Mouse (Mus musculus) kidney, postnatal 0 days (tissue): ENCODE measurements around the gene Praf2. TPM values are rescaled to one million over a fixed set of nuclear protein-coding genes. Genes with fewer than 3 reads are reported as not detected.
"Not testable (repeated sequence)": the region's sequence is repeated elsewhere in the genome, so short reads cannot be mapped to it uniquely, and the experiment has no call there.

Experiments used
- ATAC-seq: fragments of 200-750 bp; cut with Nextera tagmentation; replicated peaks from 2 replicates; pipeline ENCODE4 v1.8.0; 2017; ENCODE audit warnings: low read depth, moderate number of reproducible peaks, moderate TSS enrichment, moderate library complexity; ENCODE audit not compliant: low FRiP score
- DNase-seq: peaks from one replicate; pipeline ENCODE4 v3.0.0-alpha.2; 2016; ENCODE audit warnings: low spot score
- H3K27ac ChIP-seq: fragments of 300-500 bp; sonication (generic); 2 replicates; pipeline ENCODE4 v1.5.1; 2014; ENCODE audit warnings: mild to moderate bottlenecking
- H3K27me3 ChIP-seq: fragments of 300-500 bp; sonication (generic); 2 replicates; pipeline ENCODE4 v1.6.1; 2014; ENCODE audit warnings: low read length, mixed read lengths; ENCODE audit not compliant: insufficient read depth
- H3K36me3 ChIP-seq: fragments of 300-500 bp; sonication (generic); 2 replicates; pipeline ENCODE4 v1.6.1; 2014; ENCODE audit warnings: low read length, mixed read lengths; ENCODE audit not compliant: insufficient read depth
- H3K4me1 ChIP-seq: fragments of 300-500 bp; sonication (generic); replicated peaks from 2 replicates; pipeline ENCODE4 v1.6.1; 2014; ENCODE audit warnings: antibody characterized with exemption, low read length, mixed read lengths; ENCODE audit not compliant: insufficient read depth
- H3K4me2 ChIP-seq: fragments of 300-500 bp; sonication (generic); 2 replicates; pipeline ENCODE4 v1.6.1; 2014; ENCODE audit warnings: mild to moderate bottlenecking, low read length, moderate library complexity, mixed read lengths
- H3K4me3 ChIP-seq: fragments of 300-500 bp; sonication (generic); replicated peaks from 2 replicates; pipeline ENCODE4 v1.5.1; 2014; ENCODE audit warnings: low read depth, low read length
- H3K9ac ChIP-seq: fragments of 300-500 bp; sonication (generic); 2 replicates; pipeline ENCODE4 v1.6.1; 2014; ENCODE audit warnings: low read depth, low read length
- H3K9me3 ChIP-seq: fragments of 300-500 bp; sonication (generic); replicated peaks from 2 replicates; pipeline ENCODE4 v1.6.1; 2016; ENCODE audit warnings: low read length, inconsistent platforms, mixed read lengths
- CTCF ChIP-seq: IDR thresholded peaks from 2 replicates; pipeline ENCODE4 v1.5.1; 2016; ENCODE audit warnings: antibody characterized with exemption, low read depth, mild to moderate bottlenecking, moderate library complexity
- WGBS: fragments of 180-500 bp; shearing (Covaris S2); extraction: QIAGEN DNeasy Blood & Tissue Kit; methylation state at CpG from one replicate; pipeline ENCODE4 v1.1.7; 2014; 5-methylcytosine and 5-hydroxymethylcytosine counted together
- polyA plus RNA-seq: library from polyadenylated mRNA; unstranded; fragments of >200 nt; fragmentation: Nextera tagmentation; extraction: Ambion mirVana; gene quantifications from 2 replicates; pipeline ENCODE4 v1.2.1, GENCODE M21; 2015

Gene Praf2
- polyA plus RNA-seq, 1 experiment from 2014 or later = 40.9 TPM

- no peak overlapping the region for H3K27ac ChIP-seq
- DNase-seq (no peak), ATAC-seq (no peak)
- no peaks in the 10 kb centered on the region for H3K36me3 ChIP-seq
- no peak overlapping the region for H3K4me3 ChIP-seq
- H3K4me1 ChIP-seq = no peaks in the 10 kb centered on the region
- no peaks in the 10 kb centered on the region for H3K9me3 ChIP-seq
- no peak overlapping the region for H3K9ac ChIP-seq
- no peak overlapping the region for H3K4me2 ChIP-seq
- WGBS = 66% methylated on average over 5 of the region's 5 CpGs
- TF ChIP-seq CTCF = peak; percentile 42; the same call in 1 of the 2 replicates
- no peaks in the 10 kb centered on the region for H3K27me3 ChIP-seq
These were observed 15.2 kb downstream of the Praf2 start for GRCm38 (mm10) chrX:7743470-7743869.

GRCm38 (mm10) chrX:7744940-7745339, 16.7 kb downstream of the Praf2 start:
- no peak overlapping the region for H3K9ac ChIP-seq
- H3K4me3 ChIP-seq = no peak overlapping the region
- ATAC-seq (no peak), DNase-seq (no peak)
- H3K36me3 ChIP-seq = no peaks in the 10 kb centered on the region
- no peaks in the 10 kb centered on the region for H3K4me1 ChIP-seq
- no peaks in the 10 kb centered on the region for H3K9me3 ChIP-seq
- no peak for TF ChIP-seq CTCF
- H3K27ac ChIP-seq = no peak overlapping the region
- H3K4me2 ChIP-seq = no peak overlapping the region
- H3K27me3 ChIP-seq = no peaks in the 10 kb centered on the region
- WGBS = 47% methylated on average over 1 of the region's 1 CpGs

- Histone ChIP-seq H3K27me3 (no peaks in the 10 kb centered on the region), H3K9ac (no peak overlapping the region), H3K4me3 (no peak overlapping the region), H3K4me1 (no peaks in the 10 kb centered on the region), H3K4me2 (no peak overlapping the region), H3K36me3 (no peaks in the 10 kb centered on the region), H3K9me3 (no peaks in the 10 kb centered on the region), H3K27ac (no peak overlapping the region)
- 89% methylated on average over 8 of the region's 8 CpGs for WGBS
- no peak for TF ChIP-seq CTCF
- no peak for DNase-seq
- no peak for ATAC-seq
These were observed 17.2 kb downstream of the Praf2 start for GRCm38 (mm10) chrX:7745429-7745828.

- H3K4me1 ChIP-seq = no peaks in the 10 kb centered on the region
- H3K4me3 ChIP-seq = peak within 1 kb of the TSS; percentile 64
- H3K9me3 ChIP-seq = no peaks in the 10 kb centered on the region
- H3K36me3 ChIP-seq = no peaks in the 10 kb centered on the region
- H3K9ac ChIP-seq = peak within 1 kb of the TSS; percentile 69
- no peak within 1 kb of the TSS for H3K27ac ChIP-seq
- H3K27me3 ChIP-seq = no peaks in the 10 kb centered on the region
- ATAC-seq (peak; percentile 63), DNase-seq (peak; percentile 77)
- 14% methylated on average over 45 of the region's 56 CpGs for WGBS
- no peak for TF ChIP-seq CTCF
- peak within 1 kb of the TSS; percentile 59 for H3K4me2 ChIP-seq
These were observed 22.3 kb downstream of the Praf2 start, which contains the start of gene Ccdc120 for GRCm38 (mm10) chrX:7750432-7751116. TSS of gene Ccdc120 (minus strand) at chrX:7750905.

- not testable (repeated sequence) for ATAC-seq, H3K36me3 ChIP-seq, H3K27me3 ChIP-seq, H3K9ac ChIP-seq, H3K4me2 ChIP-seq, H3K27ac ChIP-seq, DNase-seq, H3K4me3 ChIP-seq, H3K4me1 ChIP-seq, H3K9me3 ChIP-seq
- peak; percentile 54 for TF ChIP-seq CTCF
- 25% methylated on average over 3 of the region's 3 CpGs for WGBS
These were observed 25.4 kb downstream of the Praf2 start for GRCm38 (mm10) chrX:7753627-7754026.

- no peaks in the 10 kb centered on the region for H3K9me3 ChIP-seq
- peak; percentile 98 for ATAC-seq
- peak within 1 kb of the TSS; percentile 69 for H3K4me3 ChIP-seq
- no peaks in the 10 kb centered on the region for H3K27me3 ChIP-seq
- peak within 1 kb of the TSS; percentile 82 for H3K27ac ChIP-seq
- WGBS = 33% methylated on average over 34 of the region's 38 CpGs
- peak within 1 kb of the TSS; percentile 78 for H3K9ac ChIP-seq
- H3K4me2 ChIP-seq = peak within 1 kb of the TSS; percentile 67
- DNase-seq = peak; percentile 97
- no peak for TF ChIP-seq CTCF
- H3K36me3 ChIP-seq = no peaks in the 10 kb centered on the region
- H3K4me1 ChIP-seq = no peaks in the 10 kb centered on the region
These were observed 34.1 kb downstream of the Praf2 start, which contains the start of gene Tfe3 for GRCm38 (mm10) chrX:7762137-7762920. TSS of gene Tfe3 (plus strand) at chrX:7762560.
